8 mouse cellular contexts compared by ENCODE assay signal in the genomic region with DNA sequence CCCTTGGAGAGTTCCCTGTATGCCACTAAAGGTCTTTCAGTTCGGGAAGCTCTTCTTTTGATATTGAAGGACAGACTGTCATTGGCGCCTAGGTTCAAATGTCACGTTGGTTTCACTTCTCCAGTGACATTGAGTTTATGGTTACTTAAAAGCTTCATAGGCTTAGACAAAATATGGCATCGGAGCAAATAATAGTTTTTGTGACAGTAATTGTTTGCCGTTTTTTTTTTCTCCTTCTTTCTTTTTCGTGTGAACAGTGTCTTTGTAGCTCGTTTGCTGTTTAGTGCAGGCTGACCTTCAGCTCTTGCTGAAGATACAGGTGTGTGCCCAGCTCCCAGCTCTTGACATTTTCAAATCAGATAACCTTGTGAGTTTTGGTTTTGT. TPM values are rescaled to one million over a fixed set of nuclear protein-coding genes. Genes with fewer than 3 reads are reported as not detected.
DNase-seq lines count a peak whose midpoint lies in the region; ATAC-seq and TF ChIP-seq lines count a peak whose summit lies in the region.

No protein-coding gene starts in this region.

- 38% methylated on average over 7 of the region's 7 CpGs for WGBS in lung, adult 2 months
- 57% methylated on average over 7 of the region's 7 CpGs for WGBS in embryonic facial prominence, embryonic 15.5 days
- 33% methylated on average over 7 of the region's 7 CpGs for WGBS in intestine, postnatal 0 days
- WGBS in neural tube, embryonic 13.5 days = 65% methylated on average over 7 of the region's 7 CpGs

- no peak overlapping the region for H3K9ac ChIP-seq in embryonic facial prominence, embryonic 15.5 days
- H3K9ac ChIP-seq in intestine, postnatal 0 days (ENCODE audit: low read depth, low read length) = peak overlapping the region; percentile 97; the same call in 1 of the 2 replicates
- H3K9ac ChIP-seq in neural tube, embryonic 13.5 days = peak overlapping the region; percentile 94

- H3K4me3 ChIP-seq in lung, adult 2 months (replicated peaks; ENCODE audit: extremely low read depth, low read depth, low read length) = peak overlapping the region; percentile 39
- peak overlapping the region; percentile 95 for H3K4me3 ChIP-seq in embryonic facial prominence, embryonic 15.5 days (replicated peaks)
- peak overlapping the region; percentile 100 for H3K4me3 ChIP-seq in intestine, postnatal 0 days (ENCODE audit: low read depth, low read length)
- peak overlapping the region; percentile 96 for H3K4me3 ChIP-seq in neural tube, embryonic 13.5 days

- H3K36me3 ChIP-seq in embryonic facial prominence, embryonic 15.5 days = no peaks in the 10 kb centered on the region
- H3K36me3 ChIP-seq in intestine, postnatal 0 days (ENCODE audit: control insufficient read depth, insufficient read depth) = no peaks in the 10 kb centered on the region
- peaks cover 22% of the 10 kb centered on the region for H3K36me3 ChIP-seq in neural tube, embryonic 13.5 days

- no peak for TF ChIP-seq CTCF in lung, adult 2 months (IDR thresholded peaks at IDR 0.05; ENCODE audit: insufficient read depth, low read length)
- TF ChIP-seq CTCF in intestine, postnatal 0 days (IDR thresholded peaks at IDR 0.05; ENCODE audit: low read depth) = no peak

- H3K27me3 ChIP-seq in embryonic facial prominence, embryonic 15.5 days = no peaks in the 10 kb centered on the region
- H3K27me3 ChIP-seq in intestine, postnatal 0 days (replicated peaks; ENCODE audit: control insufficient read depth, insufficient read depth, low read length) = no peaks in the 10 kb centered on the region
- peaks cover 1% of the 10 kb centered on the region; the same call in 1 of the 2 replicates for H3K27me3 ChIP-seq in neural tube, embryonic 13.5 days

- H3K9me3 ChIP-seq in embryonic facial prominence, embryonic 15.5 days (replicated peaks) = no peaks in the 10 kb centered on the region
- H3K9me3 ChIP-seq in intestine, postnatal 0 days (ENCODE audit: control insufficient read depth) = no peaks in the 10 kb centered on the region
- H3K9me3 ChIP-seq in neural tube, embryonic 13.5 days = no peaks in the 10 kb centered on the region

- ATAC-seq in embryonic facial prominence, embryonic 15.5 days (ENCODE audit: insufficient number of reproducible peaks, low FRiP score, low TSS enrichment, low read depth) = no peak
- no peak for ATAC-seq in intestine, postnatal 0 days
- ATAC-seq in neural tube, embryonic 13.5 days (ENCODE audit: low read depth) = no peak
- ATAC-seq in megakaryocyte-erythroid progenitor cell, adult 5-6 weeks (replicated peaks; ENCODE audit: low FRiP score, low TSS enrichment, poor library complexity, severe bottlenecking) = no peak

- H3K27ac ChIP-seq in embryonic facial prominence, embryonic 15.5 days (replicated peaks) = no peak overlapping the region
- no peak overlapping the region for H3K27ac ChIP-seq in intestine, postnatal 0 days (ENCODE audit: low read depth, low read length)
- no peak overlapping the region for H3K27ac ChIP-seq in neural tube, embryonic 13.5 days (replicated peaks)

- no peak for DNase-seq in lung, adult 2 months
- DNase-seq in lung, postnatal 25 days (ENCODE audit: low spot score) = no peak
- no peak for DNase-seq in adrenal gland, postnatal 36 days
- no peak for DNase-seq in embryo, embryonic 11 days

- H3K4me1 ChIP-seq in lung, adult 2 months (ENCODE audit: control insufficient read depth, insufficient read depth, low read length) = peaks cover 16% of the 10 kb centered on the region
- H3K4me1 ChIP-seq in embryonic facial prominence, embryonic 15.5 days = peaks cover 23% of the 10 kb centered on the region
- H3K4me1 ChIP-seq in intestine, postnatal 0 days (replicated peaks; ENCODE audit: control insufficient read depth, insufficient read depth, low read length) = 0 out of 2 replicates have a peak, but pooled peaks cover 16% of the 10 kb centered on the region
- H3K4me1 ChIP-seq in neural tube, embryonic 13.5 days (replicated peaks) = peaks cover 23% of the 10 kb centered on the region

- peak overlapping the region; percentile 90 for H3K4me2 ChIP-seq in embryonic facial prominence, embryonic 15.5 days (replicated peaks)
- peak overlapping the region; percentile 94 for H3K4me2 ChIP-seq in intestine, postnatal 0 days (replicated peaks; ENCODE audit: low read depth)
- peak overlapping the region; percentile 98 for H3K4me2 ChIP-seq in neural tube, embryonic 13.5 days

- no peak for TF ChIP-seq POLR2A in lung, adult 2 months (IDR thresholded peaks at IDR 0.05; ENCODE audit: borderline replicate concordance, extremely low read depth, low read depth, low read length)

RNA-seq across cellular contexts. Expression of a gene that starts 1.6 kb away (rescaled TPM):
- polyA plus RNA-seq in lung, adult 2 months (2012; rRNA removed) = 30.4 and 35.3 TPM in 2 replicates
- 8.0 and 9.5 TPM in 2 replicates for polyA plus RNA-seq in embryonic facial prominence, embryonic 15.5 days (2015; fragmentation: Nextera tagmentation; extraction: Ambion mirVana)
- polyA plus RNA-seq in intestine, postnatal 0 days (2015; fragmentation: Nextera tagmentation; extraction: Ambion mirVana) = 13.0 and 13.6 TPM in 2 replicates
- polyA plus RNA-seq in neural tube, embryonic 13.5 days (2015; fragmentation: Nextera tagmentation; extraction: Ambion mirVana) = 8.5 and 8.6 TPM in 2 replicates
- 10 to 100 TPM; 53.2 to 55.4 TPM for total RNA-seq in adrenal gland, postnatal 36 days (2021)
- total RNA-seq in megakaryocyte-erythroid progenitor cell, adult 5-6 weeks (2014; fragmentation: Nextera tagmentation) = 14.4 and 15.5 TPM in 2 replicates
- total RNA-seq in megakaryocyte-erythroid progenitor cell, adult 5-6 weeks (2017) = 10.4 and 11.3 TPM in 2 replicates

RNA-seq across cellular contexts. Expression of a gene that starts 21.5 kb away (rescaled TPM):
- polyA plus RNA-seq in lung, adult 2 months (2012; rRNA removed) = 29.8 and 33.2 TPM in 2 replicates
- polyA plus RNA-seq in embryonic facial prominence, embryonic 15.5 days (2015; fragmentation: Nextera tagmentation; extraction: Ambion mirVana) = 6.9 and 7.5 TPM in 2 replicates
- polyA plus RNA-seq in intestine, postnatal 0 days (2015; fragmentation: Nextera tagmentation; extraction: Ambion mirVana) = 1.6 and 1.9 TPM in 2 replicates
- 4.1 and 4.8 TPM in 2 replicates for polyA plus RNA-seq in neural tube, embryonic 13.5 days (2015; fragmentation: Nextera tagmentation; extraction: Ambion mirVana)
- total RNA-seq in adrenal gland, postnatal 36 days (2021) = 10 to 100 TPM; 12.0 to 16.2 TPM
- total RNA-seq in megakaryocyte-erythroid progenitor cell, adult 5-6 weeks (2014; fragmentation: Nextera tagmentation) = 7.6 and 10.4 TPM in 2 replicates
- total RNA-seq in megakaryocyte-erythroid progenitor cell, adult 5-6 weeks (2017) = 2.5 and 4.2 TPM in 2 replicates

Comparison
In these comparisons a context has a peak if more than half of its experiments do, and no peak if none do; other contexts are left out.
1. H3K4me3 ChIP-seq: peak in every context shown above with its lines; median percentile 100 in intestine, postnatal 0 days; 96 in neural tube, embryonic 13.5 days; 95 in embryonic facial prominence, embryonic 15.5 days; 39 in lung, adult 2 months.